Mouse (Mus musculus) lung, embryonic 15.5 days (tissue): ENCODE measurements around the gene Vrk3. TPM values are rescaled to one million over a fixed set of nuclear protein-coding genes. Genes with fewer than 3 reads are reported as not detected.
"Not testable (repeated sequence)": the region's sequence is repeated elsewhere in the genome, so short reads cannot be mapped to it uniquely, and the experiment has no call there.

Experiments used
- ATAC-seq: fragments of 200-750 bp; cut with Nextera tagmentation; 2 replicates; pipeline ENCODE4 v1.8.0; 2017; ENCODE audit warnings: moderate number of reproducible peaks, borderline replicate concordance; ENCODE audit not compliant: low FRiP score, low TSS enrichment; ENCODE audit errors: extremely low read depth
- H3K27ac ChIP-seq: fragments of 300-500 bp; sonication (generic); 2 replicates; pipeline ENCODE4 v1.5.1; 2015; ENCODE audit warnings: moderate library complexity, mild to moderate bottlenecking, inconsistent platforms
- H3K27me3 ChIP-seq: fragments of 300-500 bp; sonication (generic); 2 replicates; pipeline ENCODE4 v1.6.1; 2015; ENCODE audit warnings: inconsistent platforms
- H3K36me3 ChIP-seq: fragments of 300-500 bp; sonication (generic); 2 replicates; pipeline ENCODE4 v1.6.1; 2015; ENCODE audit warnings: inconsistent platforms
- H3K4me1 ChIP-seq: fragments of 300-500 bp; sonication (generic); 2 replicates; pipeline ENCODE4 v1.6.1; 2015; ENCODE audit warnings: inconsistent platforms
- H3K4me2 ChIP-seq: fragments of 300-500 bp; sonication (generic); 2 replicates; pipeline ENCODE4 v1.6.1; 2015; ENCODE audit warnings: inconsistent platforms, mild to moderate bottlenecking, moderate library complexity
- H3K4me3 ChIP-seq: fragments of 300-500 bp; sonication (generic); 2 replicates; pipeline ENCODE4 v1.5.1; 2015; ENCODE audit warnings: mild to moderate bottlenecking, inconsistent platforms
- H3K9ac ChIP-seq: fragments of 300-500 bp; sonication (generic); 2 replicates; pipeline ENCODE4 v1.6.1; 2015; ENCODE audit warnings: inconsistent platforms
- H3K9me3 ChIP-seq: fragments of 300-500 bp; sonication (generic); 2 replicates; pipeline ENCODE4 v1.6.1; 2016; ENCODE audit warnings: inconsistent platforms
- WGBS: fragments of 180-500 bp; shearing (Covaris S2); methylation state at CpG from one replicate; pipeline ENCODE4 v1.1.7; 2015; 5-methylcytosine and 5-hydroxymethylcytosine counted together
- polyA plus RNA-seq: library from polyadenylated mRNA; unstranded; fragments of >200 nt; fragmentation: Nextera tagmentation; extraction: Ambion mirVana; gene quantifications from 2 replicates; pipeline ENCODE4 v1.2.1, GENCODE M21; 2015

Gene Vrk3
- polyA plus RNA-seq, 1 experiment from 2014 or later: 46.1 TPM

- H3K27ac ChIP-seq: no peak overlapping the region
- 60% methylated on average over 6 of the region's 6 CpGs for WGBS
- H3K4me3 ChIP-seq: no peak overlapping the region
- no peaks in the 10 kb centered on the region for H3K27me3 ChIP-seq
- no peak overlapping the region for H3K4me2 ChIP-seq
- ATAC-seq: no peak
- H3K9ac ChIP-seq: no peak overlapping the region
- H3K36me3 ChIP-seq: no peaks in the 10 kb centered on the region
- peaks cover 13% of the 10 kb centered on the region; the same call in 1 of the 2 replicates for H3K4me1 ChIP-seq
- H3K9me3 ChIP-seq: no peaks in the 10 kb centered on the region
These were observed 21.9 kb upstream of the Vrk3 start for GRCm38 (mm10) chr7:44726343-44726742.

DNA sequence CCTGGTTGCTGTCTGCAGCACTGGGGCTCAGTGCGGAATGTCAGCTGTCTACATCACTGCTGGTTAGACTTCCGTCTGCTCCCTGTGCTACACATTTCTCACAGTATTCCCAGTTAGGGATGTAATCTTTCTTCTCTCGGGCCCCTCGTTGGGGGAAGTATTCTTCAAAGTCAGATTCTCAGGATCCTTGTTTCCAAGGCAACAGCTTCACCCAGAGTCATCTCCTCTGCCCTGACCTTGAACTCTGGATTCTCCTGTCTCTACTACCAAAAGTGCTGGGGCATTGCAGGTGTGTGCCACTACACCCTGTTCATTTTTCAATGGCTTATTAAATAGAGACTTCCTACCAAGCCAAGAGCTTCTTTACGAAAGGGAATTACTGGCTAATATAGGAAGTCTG is 21.1 kb upstream of the Vrk3 start:
- Histone ChIP-seq H3K27ac (peak overlapping the region; percentile 56; the same call in 1 of the 2 replicates), H3K27me3 (no peaks in the 10 kb centered on the region), H3K9ac (no peak overlapping the region), H3K4me1 (peaks cover 8% of the 10 kb centered on the region; the same call in 1 of the 2 replicates), H3K4me3 (no peak overlapping the region), H3K9me3 (no peaks in the 10 kb centered on the region), H3K4me2 (no peak overlapping the region), H3K36me3 (no peaks in the 10 kb centered on the region)
- ATAC-seq: no peak
- WGBS: 44% methylated on average over 5 of the region's 5 CpGs

GRCm38 (mm10) chr7:44728082-44728975 is 19.9 kb upstream of the Vrk3 start:
- H3K27me3 ChIP-seq: no peaks in the 10 kb centered on the region

GRCm38 (mm10) chr7:44733723-44734122 is 14.5 kb upstream of the Vrk3 start:
- Histone ChIP-seq H3K9ac (no peak overlapping the region), H3K36me3 (0 out of 2 replicates have a peak, but pooled peaks cover 7% of the 10 kb centered on the region), H3K4me1 (no peaks in the 10 kb centered on the region), H3K4me2 (no peak overlapping the region), H3K9me3 (no peaks in the 10 kb centered on the region), H3K4me3 (no peak overlapping the region), H3K27me3 (no peaks in the 10 kb centered on the region), H3K27ac (no peak overlapping the region)
- WGBS: 83% methylated on average over 9 of the region's 9 CpGs
- ATAC-seq: no peak

More at GRCm38 (mm10) chr7:44728082-44728975, 19.9 kb upstream of the Vrk3 start:
- Histone ChIP-seq H3K9ac (no peak overlapping the region), H3K4me1 (peaks cover 8% of the 10 kb centered on the region; the same call in 1 of the 2 replicates), H3K27ac (peak overlapping the region; percentile 56), H3K9me3 (no peaks in the 10 kb centered on the region), H3K4me2 (no peak overlapping the region), H3K4me3 (no peak overlapping the region), H3K36me3 (0 out of 2 replicates have a peak, but pooled peaks cover 7% of the 10 kb centered on the region)
- no peak for ATAC-seq
- WGBS: 65% methylated on average over 11 of the region's 11 CpGs

- H3K27me3 ChIP-seq: no peaks in the 10 kb centered on the region
- H3K4me2 ChIP-seq: no peak overlapping the region
- H3K9me3 ChIP-seq: no peaks in the 10 kb centered on the region
- peaks cover 6% of the 10 kb centered on the region for H3K4me1 ChIP-seq
- H3K27ac ChIP-seq: no peak overlapping the region
- H3K4me3 ChIP-seq: no peak overlapping the region
- 69% methylated on average over 8 of the region's 8 CpGs for WGBS
- no peaks in the 10 kb centered on the region for H3K36me3 ChIP-seq
- no peak for ATAC-seq
- no peak overlapping the region for H3K9ac ChIP-seq
These were observed 6.9 kb upstream of the Vrk3 start for GRCm38 (mm10) chr7:44741361-44741760.

DNA sequence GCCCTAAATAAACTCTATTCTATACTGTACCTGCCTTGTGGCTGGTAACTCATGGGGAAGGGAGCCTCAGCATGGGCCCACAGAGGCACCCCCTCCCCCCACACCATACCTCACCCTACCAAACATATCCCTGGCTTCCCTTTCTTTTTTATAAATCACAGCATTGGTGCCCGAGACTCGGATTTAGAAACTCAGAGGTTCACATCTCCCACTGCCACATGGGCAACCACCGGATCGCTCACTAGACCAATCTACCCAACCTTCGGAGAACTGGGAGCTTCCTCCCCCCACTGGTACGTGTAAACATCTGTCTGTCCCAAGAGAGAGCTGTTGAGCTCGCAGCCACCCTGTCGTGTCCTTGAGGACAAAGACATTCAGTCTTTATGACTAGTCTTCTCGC is 3.9 kb upstream of the Vrk3 start:
- no peak for ATAC-seq
- H3K4me3 ChIP-seq: no peak overlapping the region

DNA sequence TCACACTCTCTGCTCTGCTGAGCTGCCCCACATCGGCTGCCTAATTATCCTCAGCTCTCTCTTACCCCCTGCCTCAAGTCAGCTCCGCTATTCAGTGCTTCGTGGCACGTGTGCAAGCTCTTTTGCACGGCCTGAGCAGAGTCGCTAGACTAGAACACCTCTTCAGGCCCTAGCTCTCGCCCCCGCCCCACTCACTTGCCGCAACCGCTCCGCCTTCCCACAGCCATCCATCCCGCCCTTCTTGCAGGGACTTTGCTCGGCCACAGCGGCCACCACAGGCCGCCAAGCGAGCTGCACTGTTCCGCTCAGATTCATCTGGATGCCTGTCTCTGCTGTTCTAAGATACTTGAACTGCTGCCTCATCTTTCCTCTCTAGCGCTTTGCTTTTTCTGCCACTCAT is 3.1 kb upstream of the Vrk3 start:
- under 1% methylated on average over 18 of the region's 18 CpGs for WGBS
- Histone ChIP-seq H3K27me3 (no peaks in the 10 kb centered on the region), H3K27ac (no peak overlapping the region), H3K9ac (peak overlapping the region; percentile 51), H3K9me3 (no peaks in the 10 kb centered on the region), H3K4me1 (peaks cover 25% of the 10 kb centered on the region), H3K36me3 (no peaks in the 10 kb centered on the region), H3K4me2 (peak overlapping the region; percentile 86), H3K4me3 (peak overlapping the region; percentile 47)
- peak; percentile 32; the same call in 1 of the 2 replicates for ATAC-seq

More for the DNA sequence above, 3.9 kb upstream of the Vrk3 start:
- 48% methylated on average over 9 of the region's 9 CpGs for WGBS
- Histone ChIP-seq H3K27me3 (no peaks in the 10 kb centered on the region), H3K36me3 (no peaks in the 10 kb centered on the region), H3K9me3 (no peaks in the 10 kb centered on the region), H3K4me2 (no peak overlapping the region), H3K27ac (no peak overlapping the region), H3K4me1 (peaks cover 19% of the 10 kb centered on the region), H3K9ac (no peak overlapping the region)

- WGBS: 63% methylated on average over 4 of the region's 4 CpGs
- ATAC-seq: no peak
- H3K9me3 ChIP-seq: no peaks in the 10 kb centered on the region
- H3K27ac ChIP-seq: no peak overlapping the region
- H3K4me1 ChIP-seq: peaks cover 25% of the 10 kb centered on the region
- H3K36me3 ChIP-seq: peaks cover 2% of the 10 kb centered on the region; the same call in 1 of the 2 replicates
- H3K27me3 ChIP-seq: no peaks in the 10 kb centered on the region
- peak overlapping the region; percentile 77 for H3K4me3 ChIP-seq
- H3K4me2 ChIP-seq: peak overlapping the region; percentile 76
- no peak overlapping the region for H3K9ac ChIP-seq
These were observed 1.1 kb upstream of the Vrk3 start for GRCm38 (mm10) chr7:44747115-44747514.

DNA sequence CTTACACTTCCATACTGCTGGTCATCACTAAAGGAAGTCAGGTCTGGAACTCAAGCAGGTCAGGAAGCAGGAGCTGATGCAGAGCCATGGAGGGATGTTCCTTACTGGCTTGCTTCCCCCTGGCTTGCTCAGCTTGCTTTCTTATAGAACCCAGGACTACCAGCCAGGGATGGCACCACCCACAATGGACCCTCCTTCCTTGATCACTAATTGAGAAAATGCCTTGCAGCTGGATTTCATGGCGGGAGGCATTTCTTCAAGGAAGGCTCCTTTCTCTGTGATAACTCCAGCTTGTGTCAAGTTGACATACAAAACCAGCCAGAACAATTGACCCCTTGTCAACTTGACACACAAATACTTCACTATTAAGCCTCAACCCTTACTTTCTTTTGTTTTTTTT is 2.7 kb downstream of the Vrk3 start, which contains the start of gene Zfp473:
Gene Zfp473 (minus strand): TSS at position 101 of the 400 bp plus-strand sequence.
- WGBS: 83% methylated on average over 1 of the region's 1 CpGs
- H3K27me3 ChIP-seq, H3K9me3 ChIP-seq, H3K4me2 ChIP-seq, ATAC-seq, H3K4me3 ChIP-seq, H3K27ac ChIP-seq, H3K9ac ChIP-seq: not testable (repeated sequence)
- H3K36me3 ChIP-seq: peaks cover 40% of the 10 kb centered on the region
- peaks cover 19% of the 10 kb centered on the region for H3K4me1 ChIP-seq

GRCm38 (mm10) chr7:44757164-44757563 is 9.0 kb downstream of the Vrk3 start:
- Histone ChIP-seq H3K4me1 (no peaks in the 10 kb centered on the region), H3K9me3 (no peaks in the 10 kb centered on the region), H3K9ac (no peak overlapping the region), H3K4me2 (no peak overlapping the region), H3K27ac (no peak overlapping the region), H3K27me3 (no peaks in the 10 kb centered on the region), H3K36me3 (peaks cover 83% of the 10 kb centered on the region), H3K4me3 (no peak overlapping the region)
- 75% methylated on average over 2 of the region's 2 CpGs for WGBS
- no peak for ATAC-seq

- no peak overlapping the region for H3K4me3 ChIP-seq
- ATAC-seq: no peak
- no peaks in the 10 kb centered on the region for H3K4me1 ChIP-seq
These were observed 12.2 kb downstream of the Vrk3 start for GRCm38 (mm10) chr7:44760366-44760765.

DNA sequence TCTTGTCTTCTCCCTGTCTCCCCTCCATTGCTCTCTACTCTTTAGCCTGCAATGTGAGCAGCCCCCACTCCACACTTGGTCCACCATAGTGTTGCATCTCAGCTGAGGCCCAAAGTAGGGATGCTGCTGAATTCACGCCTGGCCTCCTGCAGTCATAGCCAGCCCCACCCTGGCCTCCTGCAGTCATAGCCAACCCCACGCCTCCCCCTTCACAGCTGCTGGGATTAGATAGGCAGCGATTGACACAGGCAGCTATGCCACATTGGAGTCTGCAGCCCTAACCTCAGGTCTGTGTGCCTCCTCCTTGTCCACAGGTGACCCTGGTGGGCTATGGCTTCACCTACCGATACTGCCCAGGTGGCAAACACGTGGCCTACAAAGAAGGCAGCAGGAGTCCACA is 19.9 kb downstream of the Vrk3 start:
- Histone ChIP-seq H3K4me1 (no peaks in the 10 kb centered on the region), H3K27me3 (no peaks in the 10 kb centered on the region), H3K9ac (no peak overlapping the region), H3K4me2 (no peak overlapping the region), H3K9me3 (no peaks in the 10 kb centered on the region), H3K27ac (no peak overlapping the region), H3K36me3 (peaks cover 60% of the 10 kb centered on the region), H3K4me3 (no peak overlapping the region)
- peak; percentile 35; the same call in 1 of the 2 replicates for ATAC-seq
- WGBS: 80% methylated on average over 5 of the region's 5 CpGs

More at GRCm38 (mm10) chr7:44760366-44760765, 12.2 kb downstream of the Vrk3 start:
- Histone ChIP-seq H3K27ac (no peak overlapping the region), H3K9ac (no peak overlapping the region), H3K36me3 (peaks cover 69% of the 10 kb centered on the region), H3K4me2 (no peak overlapping the region), H3K9me3 (no peaks in the 10 kb centered on the region), H3K27me3 (no peaks in the 10 kb centered on the region)
